Mouse (Mus musculus) midbrain, embryonic 11.5 days (tissue): ENCODE measurements at regions not wholly inside any gene's neighbourhood (a gene's known extent, or its start where the extent isn't known, plus 50 kb on each side); places are given as distances from the start of the nearest gene placed in this dataset.

Source experiments
- ATAC-seq: fragments of 200-750 bp; cut with Nextera tagmentation; 2 replicates; pipeline ENCODE4 v1.8.0; 2017; ENCODE audit warnings: moderate TSS enrichment, moderate library complexity; ENCODE audit not compliant: low FRiP score
- DNase-seq: peaks from one replicate; pipeline ENCODE4 v3.0.0; 2015; ENCODE audit warnings: low spot score; ENCODE audit errors: missing footprints
- H3K27ac ChIP-seq: fragments of 300-500 bp; sonication (generic); 2 replicates; pipeline ENCODE4 v1.5.1; 2014; ENCODE audit warnings: low read depth, low read length
- H3K27me3 ChIP-seq: fragments of 300-500 bp; sonication (generic); 2 replicates; pipeline ENCODE4 v1.6.1; 2014; ENCODE audit warnings: mild to moderate bottlenecking, low read length, moderate library complexity, mixed read lengths; ENCODE audit not compliant: control insufficient read depth, insufficient read depth
- H3K36me3 ChIP-seq: fragments of 300-500 bp; sonication (generic); 2 replicates; pipeline ENCODE4 v1.6.1; 2014; ENCODE audit warnings: mild to moderate bottlenecking, low read length, moderate library complexity, mixed read lengths; ENCODE audit not compliant: control insufficient read depth, insufficient read depth
- H3K4me1 ChIP-seq: fragments of 300-500 bp; sonication (generic); 2 replicates; pipeline ENCODE4 v1.6.1; 2014; ENCODE audit warnings: low read length; ENCODE audit not compliant: control insufficient read depth, insufficient read depth
- H3K4me2 ChIP-seq: fragments of 300-500 bp; sonication (generic); 2 replicates; pipeline ENCODE4 v1.6.1; 2014; ENCODE audit warnings: mild to moderate bottlenecking, moderate library complexity
- H3K4me3 ChIP-seq: fragments of 300-500 bp; sonication (generic); 2 replicates; pipeline ENCODE4 v1.5.1; 2014; ENCODE audit warnings: low read depth, low read length
- H3K9ac ChIP-seq: fragments of 300-500 bp; sonication (generic); 2 replicates; pipeline ENCODE4 v1.6.1; 2014; ENCODE audit warnings: low read length
- H3K9me3 ChIP-seq: fragments of 300-500 bp; sonication (generic); 2 replicates; pipeline ENCODE4 v1.6.1; 2016; ENCODE audit warnings: low read length; ENCODE audit not compliant: control insufficient read depth
- WGBS: fragments of 180-500 bp; shearing (Covaris S2); extraction: QIAGEN DNeasy Blood & Tissue Kit; methylation state at CpG from one replicate; pipeline ENCODE4 v1.1.7; 2014; 5-methylcytosine and 5-hydroxymethylcytosine counted together

DNA sequence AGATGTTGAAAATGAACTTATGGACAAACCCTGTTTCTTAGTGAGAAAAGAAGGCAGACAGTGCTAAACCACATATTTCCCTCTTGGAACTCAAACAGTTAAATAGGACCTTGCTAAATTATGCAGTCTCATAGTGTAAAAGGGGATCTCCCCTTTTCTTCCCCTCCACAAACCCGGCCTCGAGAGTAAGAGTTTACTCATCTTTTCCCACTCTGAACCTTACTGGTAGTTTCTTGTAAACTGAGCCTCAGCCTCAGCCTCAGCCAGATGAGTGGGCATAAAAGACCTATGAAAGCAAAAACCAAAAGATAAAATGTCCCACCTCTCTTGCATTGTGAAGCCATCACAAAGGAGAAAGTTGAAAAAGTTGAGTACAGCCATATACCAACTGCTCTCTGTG is 92.6 kb upstream of the Il6 start:
- no peaks in the 10 kb centered on the region for H3K36me3 ChIP-seq
- H3K27ac ChIP-seq, result no peak overlapping the region
- no peak overlapping the region for H3K4me3 ChIP-seq
- H3K4me1 ChIP-seq, result no peaks in the 10 kb centered on the region
- no peak overlapping the region for H3K9ac ChIP-seq
- H3K27me3 ChIP-seq, result no peaks in the 10 kb centered on the region
- H3K4me2 ChIP-seq, result no peak overlapping the region
- DNase-seq (no peak), ATAC-seq (no peak)
- peaks cover 7% of the 10 kb centered on the region; the same call in 1 of the 2 replicates for H3K9me3 ChIP-seq
- WGBS, result 85% methylated on average over 2 of the region's 2 CpGs

DNA sequence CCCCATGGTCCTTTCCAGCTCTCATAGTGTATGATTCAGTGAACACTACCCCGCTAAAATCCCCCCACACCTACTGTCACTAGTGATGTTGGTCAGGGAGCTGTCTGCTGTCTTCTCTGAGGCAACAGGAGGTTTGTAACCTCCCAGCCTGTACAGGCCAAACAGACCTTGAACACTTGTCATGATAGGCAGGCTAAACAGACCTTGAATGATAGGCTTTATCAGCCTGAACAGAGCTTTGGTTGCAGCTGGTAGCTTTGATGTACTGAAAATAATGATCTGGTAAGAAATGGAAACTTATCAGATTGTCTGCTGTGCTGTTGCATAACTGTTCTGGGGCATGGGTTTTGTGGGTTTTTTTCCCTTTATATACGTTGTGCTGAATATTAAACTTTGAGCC is 87.4 kb upstream of the Il6 start:
- Histone ChIP-seq H3K4me1 (no peaks in the 10 kb centered on the region), H3K27me3 (no peaks in the 10 kb centered on the region), H3K4me2 (no peak overlapping the region), H3K27ac (no peak overlapping the region), H3K36me3 (no peaks in the 10 kb centered on the region), H3K9ac (no peak overlapping the region), H3K9me3 (no peaks in the 10 kb centered on the region), H3K4me3 (no peak overlapping the region)
- ATAC-seq (no peak), DNase-seq (no peak)
- WGBS, result 84% methylated on average over 2 of the region's 2 CpGs

DNA sequence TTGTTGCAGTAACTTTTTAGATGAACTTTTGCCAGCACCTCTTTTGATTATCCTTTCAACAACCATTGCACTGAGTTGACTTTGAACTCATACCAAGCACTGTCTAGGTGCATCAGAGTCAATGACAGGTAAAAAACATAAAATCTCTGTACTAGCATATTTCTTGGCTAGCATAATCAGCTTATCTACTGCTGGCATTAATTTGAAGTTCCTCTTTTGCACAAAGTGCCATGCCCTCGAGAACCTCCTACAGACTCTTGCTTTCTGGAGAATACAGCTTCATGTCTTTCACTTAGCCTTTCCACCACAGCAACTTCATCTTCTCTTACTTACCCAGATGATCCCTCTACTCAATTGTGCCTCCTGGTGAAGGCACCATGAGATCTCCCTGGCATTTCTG is 85.3 kb upstream of the Il6 start:
- Histone ChIP-seq H3K4me3 (no peak overlapping the region), H3K36me3 (no peaks in the 10 kb centered on the region), H3K9me3 (no peaks in the 10 kb centered on the region), H3K27ac (no peak overlapping the region), H3K4me1 (no peaks in the 10 kb centered on the region), H3K4me2 (no peak overlapping the region), H3K9ac (no peak overlapping the region), H3K27me3 (no peaks in the 10 kb centered on the region)
- 62% methylated on average over 1 of the region's 1 CpGs for WGBS
- DNase-seq (no peak), ATAC-seq (no peak)

DNA sequence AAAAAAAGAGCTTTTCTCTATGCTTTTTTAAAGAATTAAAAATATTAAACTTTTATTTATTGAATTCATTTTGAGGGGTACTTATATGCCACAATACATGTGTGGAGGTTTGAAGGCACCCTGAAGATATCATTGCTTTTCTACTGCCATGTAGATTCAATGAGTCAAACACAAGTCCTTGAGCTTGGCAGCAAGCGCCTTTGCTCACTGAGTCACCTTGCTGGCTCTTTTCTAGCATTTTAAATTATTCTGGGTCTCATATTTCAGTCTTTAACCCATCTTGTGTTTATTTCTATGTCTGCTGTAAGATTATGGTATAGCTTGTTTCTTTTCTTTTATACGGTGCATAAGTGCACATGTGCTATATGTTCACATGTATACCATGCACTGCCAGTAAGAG is 83.5 kb upstream of the Il6 start:
- no peak for DNase-seq
- no peak overlapping the region for H3K9ac ChIP-seq
- ATAC-seq, result no peak
- H3K4me1 ChIP-seq, result no peaks in the 10 kb centered on the region
- WGBS, result 97% methylated on average over 2 of the region's 2 CpGs
- no peaks in the 10 kb centered on the region for H3K36me3 ChIP-seq
- H3K27me3 ChIP-seq, result no peaks in the 10 kb centered on the region
- no peaks in the 10 kb centered on the region for H3K9me3 ChIP-seq
- H3K27ac ChIP-seq, result no peak overlapping the region
- H3K4me2 ChIP-seq, result no peak overlapping the region
- H3K4me3 ChIP-seq, result no peak overlapping the region

DNA sequence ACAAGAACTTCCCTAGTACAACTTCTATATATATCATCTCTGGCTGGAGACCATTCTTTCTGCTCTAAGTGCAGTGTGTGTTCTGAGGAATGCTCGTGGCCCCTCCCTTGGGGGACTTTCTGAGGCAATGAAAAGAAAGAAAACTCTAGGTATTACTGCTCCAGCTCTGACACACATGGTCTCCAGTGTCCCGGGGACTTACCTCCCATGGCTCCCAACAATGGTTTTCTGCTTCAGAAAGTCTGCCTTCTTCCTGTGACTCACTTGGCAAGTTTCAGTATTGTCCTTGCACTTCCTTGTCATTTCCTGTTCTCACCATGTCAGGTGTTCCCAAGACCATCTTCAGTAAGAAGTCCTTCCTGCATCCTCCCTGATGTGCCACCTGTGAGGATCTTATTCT is 65.7 kb upstream of the Il6 start:
- H3K36me3 ChIP-seq, result no peaks in the 10 kb centered on the region
- WGBS, result 65% methylated on average over 2 of the region's 2 CpGs

DNA sequence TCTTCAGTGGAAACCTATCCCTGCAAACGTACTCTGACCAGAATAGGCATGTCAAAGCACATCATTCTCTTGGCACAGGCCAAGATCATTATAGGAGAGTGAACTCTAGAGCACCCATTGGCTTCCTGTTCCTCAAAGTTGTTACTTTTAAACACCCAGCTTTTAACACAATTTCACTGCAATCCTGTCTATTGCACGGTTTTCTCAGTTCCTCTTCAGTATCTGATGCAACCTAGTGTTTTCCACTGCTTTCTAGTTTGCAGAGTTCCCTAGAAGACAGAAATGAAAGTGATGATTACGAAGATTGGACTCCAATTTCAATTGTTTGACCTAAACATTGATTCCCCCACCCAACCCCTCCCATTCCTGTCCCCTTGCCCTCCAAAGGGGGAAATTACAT is 64.8 kb upstream of the Il6 start:
- H3K4me1 ChIP-seq, result no peaks in the 10 kb centered on the region
- no peaks in the 10 kb centered on the region for H3K36me3 ChIP-seq
- ATAC-seq, result no peak
- no peak for DNase-seq
- H3K27ac ChIP-seq, result no peak overlapping the region
- H3K4me3 ChIP-seq, result no peak overlapping the region
- no peaks in the 10 kb centered on the region for H3K27me3 ChIP-seq
- H3K4me2 ChIP-seq, result no peak overlapping the region
- no peak overlapping the region for H3K9ac ChIP-seq
- 83% methylated on average over 3 of the region's 3 CpGs for WGBS
- no peaks in the 10 kb centered on the region for H3K9me3 ChIP-seq

More for the DNA sequence above, 65.7 kb upstream of the Il6 start:
- Histone ChIP-seq H3K9me3 (no peaks in the 10 kb centered on the region), H3K27ac (no peak overlapping the region), H3K4me1 (no peaks in the 10 kb centered on the region), H3K4me2 (no peak overlapping the region), H3K27me3 (no peaks in the 10 kb centered on the region), H3K9ac (no peak overlapping the region), H3K4me3 (no peak overlapping the region)
- DNase-seq, result no peak
- no peak for ATAC-seq

DNA sequence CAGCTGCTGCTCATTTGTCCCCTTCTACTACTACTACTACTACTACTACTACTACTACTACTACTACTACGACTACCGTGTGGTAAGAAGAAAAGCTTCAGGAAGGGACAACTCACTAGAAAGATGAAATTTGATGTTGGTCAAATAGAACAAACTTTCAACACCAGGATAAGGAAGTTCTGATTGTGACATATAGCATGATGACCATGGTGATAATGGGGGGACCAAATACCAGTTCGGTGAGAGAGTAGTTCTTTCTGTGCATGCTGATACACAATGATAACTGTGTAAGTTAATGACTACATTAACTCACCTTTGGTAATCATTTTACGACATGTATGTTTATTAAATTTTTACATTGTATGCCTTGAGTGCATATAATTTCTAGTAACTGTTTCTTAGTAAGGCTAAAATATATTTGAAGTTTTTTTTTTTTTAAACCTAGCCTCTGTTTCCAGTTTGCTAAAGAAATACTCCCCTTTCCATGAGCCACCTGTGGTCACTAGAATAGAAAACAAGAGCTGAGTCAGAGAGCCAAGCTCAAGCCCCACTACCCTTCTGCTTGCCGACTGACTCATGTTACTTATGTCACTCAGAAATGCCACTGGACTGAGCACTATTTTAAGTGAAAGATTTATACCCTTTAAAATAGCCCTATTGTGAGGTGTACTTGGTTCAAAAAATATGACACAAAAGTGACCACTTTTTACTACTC is 62.3 kb upstream of the Il6 start:
- Histone ChIP-seq H3K27ac (no peak overlapping the region), H3K9ac (no peak overlapping the region), H3K36me3 (no peaks in the 10 kb centered on the region), H3K9me3 (no peaks in the 10 kb centered on the region), H3K4me1 (no peaks in the 10 kb centered on the region), H3K4me3 (no peak overlapping the region), H3K27me3 (no peaks in the 10 kb centered on the region), H3K4me2 (no peak overlapping the region)
- DNase-seq (no peak), ATAC-seq (no peak)
- WGBS, result 93% methylated on average over 5 of the region's 5 CpGs

DNA sequence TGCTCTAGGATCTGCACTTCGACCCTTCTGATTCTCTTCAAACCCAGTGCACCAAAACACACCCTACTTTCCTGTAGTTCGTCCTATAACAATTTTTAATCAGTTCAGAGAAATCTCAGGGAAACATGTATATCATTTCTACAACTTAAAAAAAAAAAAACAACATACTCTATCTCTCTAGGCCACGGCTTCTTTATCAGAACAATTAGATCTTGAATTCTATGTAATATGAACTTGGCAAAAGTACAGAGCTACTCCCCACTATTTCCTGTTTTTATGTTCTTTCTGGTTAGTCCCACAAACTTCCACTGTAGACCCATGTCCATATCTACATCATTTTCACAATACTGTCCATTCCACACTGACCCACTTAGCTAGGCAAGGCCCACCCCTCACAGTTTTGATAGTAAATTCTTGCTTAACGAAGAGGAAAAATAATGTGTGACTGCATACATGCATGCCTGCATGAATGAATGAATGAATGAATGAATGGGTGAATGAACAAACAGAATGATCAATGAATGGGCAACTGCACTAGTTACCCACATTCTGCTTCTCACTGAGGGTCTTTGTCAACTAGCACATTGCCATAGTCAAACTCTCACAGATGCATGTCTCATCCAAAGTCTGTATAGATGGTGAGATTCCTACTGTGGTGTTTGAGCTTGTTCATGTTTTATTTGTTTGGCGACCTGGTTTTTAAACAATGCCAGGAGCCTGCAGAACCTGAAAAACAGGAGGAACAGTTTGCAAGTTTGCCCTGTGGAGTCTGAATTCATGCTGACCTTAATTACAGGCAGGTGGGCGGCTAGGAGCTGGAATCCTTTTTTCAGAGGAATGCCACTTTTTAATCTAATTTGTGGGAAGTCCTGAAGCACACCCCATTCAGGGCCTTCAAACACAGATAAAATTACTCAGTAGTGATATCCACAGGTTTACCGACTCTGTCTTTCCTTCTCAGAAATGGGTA is 61.2 kb upstream of the Il6 start:
- no peak overlapping the region for H3K4me2 ChIP-seq
- H3K27ac ChIP-seq, result no peak overlapping the region
- H3K4me1 ChIP-seq, result no peaks in the 10 kb centered on the region
- no peak overlapping the region for H3K4me3 ChIP-seq
- WGBS, result 82% methylated on average over 7 of the region's 7 CpGs
- H3K36me3 ChIP-seq, result no peaks in the 10 kb centered on the region
- no peaks in the 10 kb centered on the region for H3K27me3 ChIP-seq
- H3K9ac ChIP-seq, result no peak overlapping the region
- DNase-seq (no peak), ATAC-seq (no peak)
- H3K9me3 ChIP-seq, result no peaks in the 10 kb centered on the region
